Mouse (Mus musculus) bone marrow, adult 2 months (tissue): ENCODE measurements around the gene Cstf3. TPM values are rescaled to one million over a fixed set of nuclear protein-coding genes. Genes with fewer than 3 reads are reported as not detected.
"Not testable (repeated sequence)": the region's sequence is repeated elsewhere in the genome, so short reads cannot be mapped to it uniquely, and the experiment has no call there.

Experiments used
- H3K27ac ChIP-seq: fragments of 200-500 bp; 2 replicates; pipeline ENCODE4 v1.5.1; 2012; ENCODE audit warnings: low read depth, mild to moderate bottlenecking, control low read depth, inconsistent platforms, low read length; ENCODE audit not compliant: control insufficient read depth, poor library complexity, insufficient read depth
- H3K4me1 ChIP-seq: fragments of 200-500 bp; 2 replicates; pipeline ENCODE4 v1.6.1; 2011; ENCODE audit warnings: low read length; ENCODE audit not compliant: control insufficient read depth, insufficient read depth
- H3K4me3 ChIP-seq: fragments of 200-500 bp; replicated peaks from 2 replicates; pipeline ENCODE3; 2011; ENCODE audit warnings: mild to moderate bottlenecking, low read depth, low read length, control low read depth; ENCODE audit not compliant: control insufficient read depth
- CTCF ChIP-seq: fragments of 200-500 bp; IDR thresholded peaks from 2 replicates; pipeline ENCODE4 v1.5.1; 2011; ENCODE audit warnings: low read length, control low read depth; ENCODE audit not compliant: control insufficient read depth, insufficient read depth
- POLR2A ChIP-seq: fragments of 200-500 bp; IDR thresholded peaks from 2 replicates; pipeline ENCODE4 v1.6.1; 2011; ENCODE audit warnings: low read depth, mild to moderate bottlenecking, control low read depth, low read length, borderline replicate concordance; ENCODE audit not compliant: control insufficient read depth
- WGBS: fragments of 180-500 bp; shearing (Covaris S2); methylation state at CpG from one replicate; pipeline ENCODE4 v1.1.7; 2018; 5-methylcytosine and 5-hydroxymethylcytosine counted together
- polyA plus RNA-seq: library from polyadenylated mRNA; stranded (reverse); fragments of >200 nt; gene quantifications from 2 replicates; pipeline ENCODE4 v1.2.4, GENCODE M21; 2011; ENCODE audit warnings: low replicate concordance; ENCODE audit not compliant: missing spikeins, insufficient read depth, insufficient read length

Gene Cstf3
- 22.1 and 26.7 TPM in 2 replicates for polyA plus RNA-seq

DNA sequence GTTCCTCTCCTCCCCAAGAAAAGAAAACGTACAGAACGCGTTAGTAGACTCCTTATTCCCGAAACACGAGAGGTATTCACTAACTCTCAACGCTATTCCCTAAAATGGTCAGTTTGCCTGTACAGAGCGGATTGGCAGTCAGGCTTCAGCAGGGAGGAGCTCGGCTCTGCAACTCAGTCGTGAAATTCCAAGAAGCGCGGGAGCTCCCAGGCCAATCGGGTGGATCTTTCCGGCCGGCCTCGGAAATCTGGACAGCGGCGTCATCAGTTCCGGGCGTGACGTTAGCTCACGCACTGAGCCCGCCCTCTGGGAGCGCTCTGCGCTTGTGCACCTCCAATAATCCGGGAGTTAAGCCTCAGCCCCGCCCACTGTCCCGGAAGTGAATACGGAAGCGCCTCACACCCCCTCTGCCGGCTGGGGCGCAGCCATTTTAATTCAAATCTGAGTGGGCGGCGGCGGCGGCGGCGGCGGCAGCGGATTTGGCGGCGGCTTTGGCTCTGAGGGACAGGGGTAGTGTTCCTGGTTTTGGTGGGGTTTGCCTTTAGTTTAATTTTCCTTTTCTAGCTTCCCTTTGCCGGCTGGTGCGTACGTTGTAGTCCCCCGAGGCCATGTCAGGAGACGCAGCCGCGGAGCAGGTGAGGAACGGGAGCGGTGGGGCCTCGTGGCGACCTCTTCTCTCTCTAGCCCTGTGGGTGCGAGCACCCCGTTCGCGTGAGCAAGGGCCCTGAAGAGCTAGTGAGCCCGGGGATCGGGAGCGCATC, at the start of gene Cstf3:
Gene Cstf3 (plus strand): TSS at position 456 of the 761 bp plus-strand sequence.
- under 1% methylated on average over 59 of the region's 59 CpGs for WGBS

GRCm38 (mm10) chr2:104556711-104557110, 33.6 kb upstream of the Cstf3 start:
- 93% methylated on average over 22 of the region's 22 CpGs for WGBS
- H3K27ac ChIP-seq, H3K4me1 ChIP-seq, H3K4me3 ChIP-seq: not testable (repeated sequence)

More for the DNA sequence above, at the start of gene Cstf3:
- Histone ChIP-seq H3K4me1 (no peaks in the 10 kb centered on the region; the same call in none of the 2 replicates), H3K27ac (peak within 1 kb of the TSS; percentile 60), H3K4me3 (peak within 1 kb of the TSS; percentile 89)
- TF ChIP-seq CTCF (no peak), POLR2A (peak; percentile 4; the same call in 1 of the 2 replicates)

DNA sequence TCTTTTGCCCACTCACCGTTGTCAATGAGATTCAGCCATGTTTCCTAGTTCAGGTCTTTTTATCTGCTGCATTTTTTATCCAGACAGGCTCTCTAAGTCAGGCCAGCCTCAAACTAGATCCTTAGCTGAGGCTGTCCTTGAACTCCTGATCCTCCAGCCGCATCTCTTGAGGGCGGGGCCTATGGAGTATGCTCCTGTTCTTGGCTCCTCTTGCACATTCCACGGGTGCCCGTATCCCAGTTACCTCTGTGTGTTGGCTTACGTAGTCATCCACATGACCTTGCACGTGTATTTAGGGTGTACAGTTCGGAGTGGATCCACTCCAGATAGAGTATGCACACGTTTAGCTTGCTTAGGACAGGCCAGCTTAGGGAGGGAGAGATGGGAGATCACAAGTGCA, 32.6 kb upstream of the Cstf3 start:
- H3K27ac ChIP-seq = no peak overlapping the region
- 87% methylated on average over 9 of the region's 9 CpGs for WGBS
- TF ChIP-seq CTCF (no peak), POLR2A (no peak)
- H3K4me1 ChIP-seq = no peaks in the 10 kb centered on the region
- no peak overlapping the region for H3K4me3 ChIP-seq

DNA sequence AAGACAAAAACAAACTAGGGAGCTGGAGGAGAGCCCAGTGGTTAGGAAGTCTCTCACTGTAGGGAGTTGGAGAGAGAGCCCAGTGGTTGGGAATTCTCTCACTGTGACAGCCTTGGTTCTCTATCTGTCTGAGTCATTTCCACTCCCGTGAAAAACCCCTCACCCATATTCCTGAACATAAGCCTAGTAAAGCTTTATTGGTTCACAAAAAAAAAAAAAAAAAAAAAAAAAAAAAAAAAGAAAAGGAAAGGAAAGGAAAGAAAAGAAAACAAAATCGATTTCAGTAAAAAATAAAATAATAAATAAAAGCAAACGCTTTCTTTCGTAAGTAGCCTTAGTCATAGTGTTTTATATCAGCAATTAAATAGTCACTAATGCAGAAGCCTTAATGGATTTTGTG, 32.0 kb upstream of the Cstf3 start:
- no peaks in the 10 kb centered on the region for H3K4me1 ChIP-seq
- 84% methylated on average over 4 of the region's 4 CpGs for WGBS
- H3K4me3 ChIP-seq = no peak overlapping the region
- H3K27ac ChIP-seq = no peak overlapping the region
- TF ChIP-seq CTCF = no peak
- TF ChIP-seq POLR2A = no peak

DNA sequence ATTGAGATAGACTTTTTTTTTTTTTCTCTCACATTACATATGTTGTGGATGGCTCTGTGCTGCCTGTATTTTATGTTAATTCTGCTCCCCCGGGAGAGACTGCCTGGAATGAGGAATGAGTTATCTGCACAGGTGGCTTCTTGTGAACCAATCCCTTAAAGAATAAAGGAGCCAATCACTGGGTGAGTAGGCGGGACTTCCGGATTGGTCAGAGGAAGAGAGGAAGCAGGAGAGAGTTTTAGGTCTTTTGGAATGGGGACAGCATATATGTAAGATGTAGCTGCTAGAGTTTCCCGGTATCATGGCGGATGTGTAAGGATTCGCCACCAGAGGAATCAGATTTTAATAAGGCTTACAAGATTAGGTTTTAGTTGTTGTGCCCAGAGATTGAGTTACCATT, 31.4 kb upstream of the Cstf3 start:
- H3K4me3 ChIP-seq = no peak overlapping the region
- no peaks in the 10 kb centered on the region for H3K4me1 ChIP-seq
- WGBS = 78% methylated on average over 6 of the region's 6 CpGs
- no peak overlapping the region for H3K27ac ChIP-seq
- TF ChIP-seq POLR2A (no peak), CTCF (no peak)

DNA sequence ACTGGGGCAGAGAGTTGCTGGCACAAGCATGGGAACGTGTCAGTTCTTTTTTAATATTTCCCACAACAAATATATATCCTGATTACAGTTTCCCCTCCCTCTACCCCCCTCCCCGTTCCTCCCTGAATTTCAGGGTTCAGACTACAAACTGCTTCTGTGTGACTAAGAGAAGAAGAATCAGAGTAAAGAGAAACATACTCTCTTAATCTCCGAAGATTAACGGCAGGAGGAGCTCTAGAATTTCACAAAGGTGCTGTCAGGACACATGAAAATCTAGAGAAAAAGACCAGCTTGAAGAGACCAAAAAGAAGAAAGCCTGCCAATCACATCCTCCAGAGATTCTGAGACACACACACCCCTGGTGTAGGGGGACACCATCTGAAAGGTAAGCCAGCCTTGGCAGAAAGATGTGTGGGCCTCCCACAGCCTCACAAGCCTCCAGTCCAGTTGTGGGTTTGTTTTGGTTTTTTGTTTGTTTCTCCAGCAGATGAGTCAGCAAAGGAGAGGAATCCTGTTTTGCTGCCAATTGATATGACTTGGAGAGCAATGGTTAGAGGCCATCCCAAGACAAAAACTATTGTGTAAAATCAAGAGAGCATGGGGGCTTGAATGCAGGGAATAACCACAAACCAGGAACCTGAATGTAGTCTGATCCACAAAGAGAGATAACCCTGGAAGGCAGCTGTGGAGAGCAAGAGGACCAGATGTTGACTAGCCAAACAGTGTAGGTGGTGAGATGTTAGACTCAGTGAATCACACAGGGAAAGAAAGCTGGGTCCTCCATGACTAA, 30.5 kb upstream of the Cstf3 start:
- no peaks in the 10 kb centered on the region for H3K4me1 ChIP-seq
- no peak overlapping the region for H3K27ac ChIP-seq
- TF ChIP-seq CTCF (no peak), POLR2A (no peak)
- WGBS = 75% methylated on average over 4 of the region's 4 CpGs
- no peak overlapping the region for H3K4me3 ChIP-seq

- no peak overlapping the region for H3K4me3 ChIP-seq
- no peak for TF ChIP-seq POLR2A
- TF ChIP-seq CTCF = no peak
- H3K27ac ChIP-seq = no peak overlapping the region
- H3K4me1 ChIP-seq = no peaks in the 10 kb centered on the region
- 88% methylated on average over 6 of the region's 6 CpGs for WGBS
These were observed 28.9 kb upstream of the Cstf3 start for GRCm38 (mm10) chr2:104561386-104561785.

GRCm38 (mm10) chr2:104561986-104562532, 28.3 kb upstream of the Cstf3 start:
- H3K4me1 ChIP-seq = no peaks in the 10 kb centered on the region
- no peak overlapping the region for H3K27ac ChIP-seq
- TF ChIP-seq CTCF (no peak), POLR2A (no peak)
- no peak overlapping the region for H3K4me3 ChIP-seq
- 79% methylated on average over 4 of the region's 4 CpGs for WGBS
